Mouse (Mus musculus) cortical plate, adult 2 months (tissue): ENCODE data around the gene Fam166a. TPM values are rescaled to one million over a fixed set of nuclear protein-coding genes. Genes with fewer than 3 reads are reported as not detected.
A peak's percentile ranks its signal among the peaks of the same experiment; 100 is the strongest.

ENCODE experiments used
- H3K27ac ChIP-seq: fragments of 200-500 bp; 2 replicates; pipeline ENCODE4 v1.5.1; 2012; ENCODE audit warnings: low read length, control low read depth, inconsistent platforms; ENCODE audit not compliant: insufficient read depth
- H3K4me1 ChIP-seq: fragments of 200-500 bp; 2 replicates; pipeline ENCODE4 v1.6.1; 2011; ENCODE audit warnings: low read length; ENCODE audit not compliant: control insufficient read depth, insufficient read depth
- H3K4me3 ChIP-seq: fragments of 200-500 bp; 2 replicates; pipeline ENCODE4 v1.5.1; 2011; ENCODE audit warnings: mild to moderate bottlenecking, low read length, control low read depth; ENCODE audit not compliant: insufficient read depth
- CTCF ChIP-seq: fragments of 200-500 bp; IDR thresholded peaks from 2 replicates; pipeline ENCODE4 v1.5.1; 2011; ENCODE audit warnings: mild to moderate bottlenecking, control low read depth, low read length; ENCODE audit not compliant: insufficient read depth; ENCODE audit errors: extremely low read depth
- POLR2A ChIP-seq: fragments of 200-500 bp; IDR thresholded peaks from 2 replicates; pipeline ENCODE4 v1.6.1; 2011; ENCODE audit warnings: mild to moderate bottlenecking, low read length, control low read depth; ENCODE audit not compliant: insufficient read depth; ENCODE audit errors: extremely low read depth
- polyA plus RNA-seq: library from polyadenylated mRNA; depleted of rRNA; stranded (reverse); fragments of >200 nt; gene quantifications from 2 replicates; pipeline ENCODE4 v1.2.3, GENCODE M21; 2012

Gene Fam166a
- polyA plus RNA-seq, 1 experiment: 0.19 TPM

DNA sequence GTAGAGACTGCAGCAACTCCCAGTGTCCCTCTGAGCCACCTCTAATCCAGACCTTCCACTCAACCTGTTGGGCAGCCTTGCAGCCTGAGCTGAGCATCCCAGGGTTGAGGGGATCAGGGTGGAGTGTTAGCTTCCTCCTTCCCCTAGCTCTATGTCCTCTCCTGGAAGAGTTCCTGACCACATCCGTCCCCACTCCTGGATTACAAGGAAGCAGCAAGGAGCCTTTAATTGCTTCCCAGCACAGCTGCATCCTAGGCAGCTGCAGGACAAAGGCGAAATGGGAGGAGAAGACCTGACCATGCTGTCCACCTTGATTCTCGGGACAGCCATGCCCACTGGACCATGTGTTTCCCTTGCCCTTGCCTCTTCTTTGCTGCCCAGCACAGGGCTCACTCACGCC, 41.5 kb upstream of the Fam166a start:
- Histone ChIP-seq H3K4me1 (peaks cover 8% of the 10 kb centered on the region), H3K4me3 (0 out of 2 replicates have a peak overlapping the region, but pooled peaks have one; percentile 2), H3K27ac (peak overlapping the region; percentile 92)
- TF ChIP-seq CTCF (no peak), POLR2A (no peak)

DNA sequence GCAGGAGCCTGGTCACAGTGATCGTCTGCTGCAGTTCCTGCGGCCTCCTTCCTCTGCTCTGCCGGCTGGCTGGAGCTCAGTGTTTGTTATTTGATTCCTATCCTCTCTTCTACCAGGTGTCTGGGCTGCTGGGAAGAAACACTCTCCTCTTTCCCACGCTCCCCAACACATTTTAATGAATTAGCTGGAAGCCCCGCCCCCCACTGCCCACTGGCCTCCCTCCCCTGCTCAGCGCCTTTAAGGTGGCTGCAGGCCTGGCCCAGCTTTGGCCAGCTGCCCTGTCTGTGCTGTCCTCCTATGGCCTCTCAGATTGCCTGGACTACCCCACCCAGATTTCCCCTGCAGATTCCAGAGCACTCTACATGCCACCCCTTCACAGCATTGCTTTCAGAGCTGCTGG, 40.9 kb upstream of the Fam166a start:
- Histone ChIP-seq H3K27ac (peak overlapping the region; percentile 92), H3K4me1 (peaks cover 8% of the 10 kb centered on the region), H3K4me3 (0 out of 2 replicates have a peak overlapping the region, but pooled peaks have one; percentile 2)
- TF ChIP-seq POLR2A (0 out of 2 replicates have a peak, but pooled peaks have one; percentile 37), CTCF (no peak)

GRCm38 (mm10) chr2:25178285-25178972, 40.1 kb upstream of the Fam166a start:
- peak overlapping the region; percentile 88 for H3K27ac ChIP-seq
- TF ChIP-seq POLR2A (0 out of 2 replicates have a peak, but pooled peaks have one; percentile 26), CTCF (no peak)
- H3K4me3 ChIP-seq: no peak overlapping the region
- H3K4me1 ChIP-seq: peaks cover 8% of the 10 kb centered on the region

- H3K4me1 ChIP-seq: peaks cover 8% of the 10 kb centered on the region
Observed at GRCm38 (mm10) chr2:25179566-25180217, 38.9 kb upstream of the Fam166a start.

GRCm38 (mm10) chr2:25180478-25180903, 38.1 kb upstream of the Fam166a start, which contains the start of gene Nrarp:
Nrarp (plus strand) TSS chr2:25180758.
- Histone ChIP-seq H3K4me1 (peaks cover 8% of the 10 kb centered on the region), H3K27ac (peak within 1 kb of the TSS; percentile 20; the same call in 1 of the 2 replicates), H3K4me3 (peak within 1 kb of the TSS; percentile 46)
- no peak; the same call in none of the 2 replicates for TF ChIP-seq POLR2A
- peak; percentile 21; the same call in 1 of the 2 replicates for TF ChIP-seq CTCF

More at GRCm38 (mm10) chr2:25179566-25180217, 38.9 kb upstream of the Fam166a start:
- peak overlapping the region; percentile 46; the same call in 1 of the 2 replicates for H3K4me3 ChIP-seq
- TF ChIP-seq CTCF: no peak
- no peak for TF ChIP-seq POLR2A
- no peak overlapping the region for H3K27ac ChIP-seq

DNA sequence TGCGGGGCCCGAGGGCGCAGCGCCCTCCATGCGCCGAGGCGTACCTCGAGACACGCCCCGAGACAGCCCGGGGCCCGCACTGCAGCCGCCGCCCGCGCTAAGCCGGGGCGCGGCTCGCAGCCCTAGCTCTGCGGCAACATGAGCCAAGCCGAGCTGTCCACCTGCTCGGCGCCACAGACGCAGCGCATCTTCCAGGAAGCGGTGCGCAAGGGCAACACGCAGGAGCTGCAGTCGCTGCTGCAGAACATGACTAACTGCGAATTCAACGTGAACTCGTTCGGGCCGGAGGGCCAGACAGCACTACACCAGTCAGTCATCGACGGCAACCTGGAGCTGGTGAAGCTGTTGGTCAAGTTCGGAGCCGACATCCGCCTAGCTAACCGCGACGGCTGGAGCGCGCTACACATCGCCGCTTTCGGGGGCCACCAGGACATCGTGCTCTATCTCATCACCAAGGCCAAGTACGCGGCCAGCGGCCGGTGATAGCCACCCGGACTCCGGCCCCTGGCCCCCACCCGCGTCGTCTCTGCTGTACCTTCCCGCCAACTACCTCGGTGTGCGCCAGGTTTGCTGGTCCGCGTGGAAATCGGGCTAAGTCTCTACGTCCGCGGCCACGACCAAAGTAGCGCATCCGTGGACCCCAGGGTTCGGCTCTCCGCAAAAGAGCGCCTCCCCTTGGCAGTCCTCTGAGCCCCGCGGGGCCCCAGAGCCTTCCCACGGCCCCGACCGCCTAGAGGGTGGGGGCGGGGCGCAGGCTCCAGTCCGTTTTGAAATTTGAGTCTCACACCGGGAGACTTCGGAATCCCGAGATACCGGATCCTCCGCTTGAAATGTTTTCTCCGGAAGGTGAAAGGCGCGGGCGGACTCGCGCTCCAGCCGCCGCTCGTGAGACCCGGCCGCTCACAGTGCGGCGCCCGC, 37.3 kb upstream of the Fam166a start:
- TF ChIP-seq POLR2A: no peak
- no peak for TF ChIP-seq CTCF
- Histone ChIP-seq H3K27ac (peak overlapping the region; percentile 20; the same call in 1 of the 2 replicates), H3K4me3 (peak overlapping the region; percentile 46), H3K4me1 (peaks cover 8% of the 10 kb centered on the region)

- no peak for TF ChIP-seq CTCF
- TF ChIP-seq POLR2A: no peak
- Histone ChIP-seq H3K4me3 (peak overlapping the region; percentile 46), H3K4me1 (peaks cover 6% of the 10 kb centered on the region; the same call in 1 of the 2 replicates), H3K27ac (no peak overlapping the region)
Observed at GRCm38 (mm10) chr2:25181891-25182397, 36.6 kb upstream of the Fam166a start.

- Histone ChIP-seq H3K27ac (no peak overlapping the region), H3K4me3 (peak overlapping the region; percentile 46; the same call in 1 of the 2 replicates), H3K4me1 (0 out of 2 replicates have a peak, but pooled peaks cover 2% of the 10 kb centered on the region)
- TF ChIP-seq CTCF (no peak), POLR2A (0 out of 2 replicates have a peak, but pooled peaks have one; percentile 31)
Observed at GRCm38 (mm10) chr2:25182664-25183063, 35.9 kb upstream of the Fam166a start.
